Mouse (Mus musculus) right cerebral cortex, postnatal 4 days (tissue): ENCODE measurements around the gene Pcbp1.
A peak's percentile ranks its signal among the peaks of the same experiment; 100 is the strongest.

Experiments
- DNase-seq: peaks from one replicate; pipeline ENCODE4 v3.0.0-alpha.2; 2022

Pcbp1 gene

DNA sequence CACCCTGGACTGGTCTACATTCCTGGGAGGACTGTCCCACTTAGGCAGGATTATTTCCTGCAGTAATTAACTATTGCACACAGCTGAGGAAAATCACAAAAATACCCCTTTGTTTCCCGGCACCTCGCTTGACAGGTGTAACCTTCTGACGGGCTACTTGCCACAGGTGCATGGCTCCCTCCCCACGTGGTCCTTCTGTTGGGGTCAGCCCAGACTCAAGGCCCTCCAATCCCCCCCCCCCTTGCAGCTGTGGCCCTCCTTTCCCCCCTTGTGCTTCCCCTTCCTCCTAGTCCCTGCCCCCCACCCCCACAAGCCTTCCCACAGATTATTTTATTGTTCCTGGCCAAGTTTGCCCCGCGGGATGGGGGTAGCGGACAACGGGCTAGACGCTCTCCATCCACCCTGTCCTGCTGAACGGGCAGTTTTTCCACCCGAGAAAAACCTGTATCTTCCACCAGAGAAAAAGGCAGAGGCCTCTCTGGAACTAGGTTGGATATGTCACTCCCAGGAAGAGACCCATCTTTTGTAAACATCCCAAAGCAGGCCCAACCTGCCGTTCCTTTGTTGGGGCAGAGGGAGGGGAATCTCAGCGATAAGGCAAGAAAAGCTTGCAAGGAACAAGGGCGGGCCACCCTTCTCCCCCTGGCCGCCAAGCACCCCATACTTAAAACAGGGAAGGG is 2.2 kb downstream of the Pcbp1 start:
- peak; percentile 6 for DNase-seq

DNA sequence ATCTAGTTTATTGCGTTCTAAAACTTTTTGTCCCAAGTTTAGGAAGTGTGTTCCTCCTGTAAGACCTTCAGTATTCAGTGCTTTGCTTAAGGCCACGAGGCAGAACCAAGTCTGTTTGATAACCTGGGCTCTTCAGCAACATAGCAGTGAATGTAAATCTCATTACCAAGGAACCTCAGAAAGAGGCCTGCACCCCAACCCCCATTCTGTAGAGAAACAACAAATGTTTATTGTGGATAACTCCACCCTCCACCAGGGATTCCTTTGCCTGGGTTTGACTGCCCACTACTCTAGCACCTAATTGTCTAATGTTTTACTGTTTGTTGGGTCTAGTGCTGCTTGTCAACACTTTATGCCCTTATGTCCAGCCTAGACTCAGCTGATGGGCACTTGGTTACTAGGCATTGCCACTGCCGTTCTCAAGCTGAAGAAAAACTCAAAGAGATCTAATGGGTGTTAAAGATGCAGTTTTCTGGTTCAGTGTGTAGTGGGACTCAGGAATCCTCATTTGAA is 2.8 kb downstream of the Pcbp1 start:
- no peak for DNase-seq

DNA sequence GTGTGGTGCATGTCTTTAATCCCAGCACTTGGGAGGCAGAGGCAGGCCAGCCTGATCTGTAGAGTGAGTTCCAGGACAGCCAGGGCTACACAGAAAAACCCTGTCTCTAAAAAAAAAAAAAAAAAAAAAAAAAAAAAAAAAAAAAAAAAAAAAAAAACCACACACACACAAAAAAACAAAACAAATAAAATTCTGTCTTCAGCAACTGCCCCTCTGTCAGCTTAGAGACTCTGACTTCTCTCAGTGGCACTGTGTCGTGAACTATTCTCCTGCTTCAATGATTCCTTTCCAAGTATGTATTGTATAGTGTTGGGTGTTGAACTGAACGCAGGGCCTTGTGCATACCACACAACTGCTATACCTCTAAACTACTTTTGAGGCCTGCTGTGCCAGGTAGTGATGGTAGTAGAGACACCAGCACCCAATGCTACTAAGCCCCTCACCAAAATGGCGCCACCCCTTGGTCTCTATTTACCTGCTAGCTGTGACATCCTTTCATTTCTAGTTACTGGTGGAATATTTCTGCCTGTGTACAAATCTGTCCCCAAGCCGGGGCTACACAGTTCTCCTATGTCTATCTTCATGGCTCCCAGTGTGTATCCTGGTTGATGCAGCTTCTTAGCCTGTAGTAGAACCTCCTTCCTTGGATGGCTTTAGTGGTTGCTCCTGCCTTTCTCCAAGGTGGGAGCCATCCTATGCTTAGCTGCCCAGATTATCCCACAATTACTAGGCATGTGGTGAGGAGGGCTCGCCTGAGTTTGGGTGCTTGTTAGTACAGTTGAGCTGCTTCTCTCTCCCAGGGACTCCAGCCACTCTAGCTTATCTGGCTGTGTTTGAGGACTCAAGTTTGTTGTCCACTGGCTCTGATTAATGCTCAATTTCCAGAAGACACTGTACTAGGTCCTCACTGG is 3.9 kb downstream of the Pcbp1 start:
- no peak for DNase-seq

DNA sequence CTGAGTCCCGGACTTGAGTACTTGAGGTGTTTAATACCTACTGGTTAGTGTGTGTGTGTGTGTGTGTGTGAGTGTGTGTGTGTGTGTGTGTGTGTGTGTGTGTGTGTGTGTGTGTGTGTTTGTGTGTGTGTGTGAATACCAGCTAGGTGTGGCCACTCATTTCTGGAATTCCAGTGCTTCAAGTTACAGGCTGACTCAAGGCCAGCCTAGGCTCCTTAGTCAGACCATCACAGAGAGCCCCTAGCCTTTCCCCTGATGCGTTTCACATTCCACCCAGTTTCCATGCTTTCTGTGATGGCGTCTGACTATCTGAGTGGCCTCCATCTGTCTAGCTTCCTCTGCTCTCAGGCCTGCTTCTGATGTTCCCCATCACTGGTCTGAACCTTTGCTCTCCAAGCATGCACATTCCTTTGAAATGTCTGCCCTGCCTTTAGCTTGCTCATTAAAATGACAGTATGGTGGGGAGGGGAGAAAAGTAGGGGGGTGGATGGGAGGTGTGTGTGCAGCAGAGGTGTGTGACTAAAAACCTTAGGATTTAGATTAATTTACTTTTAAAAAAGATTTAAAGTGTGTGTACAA is 6.3 kb downstream of the Pcbp1 start:
- DNase-seq = no peak

DNA sequence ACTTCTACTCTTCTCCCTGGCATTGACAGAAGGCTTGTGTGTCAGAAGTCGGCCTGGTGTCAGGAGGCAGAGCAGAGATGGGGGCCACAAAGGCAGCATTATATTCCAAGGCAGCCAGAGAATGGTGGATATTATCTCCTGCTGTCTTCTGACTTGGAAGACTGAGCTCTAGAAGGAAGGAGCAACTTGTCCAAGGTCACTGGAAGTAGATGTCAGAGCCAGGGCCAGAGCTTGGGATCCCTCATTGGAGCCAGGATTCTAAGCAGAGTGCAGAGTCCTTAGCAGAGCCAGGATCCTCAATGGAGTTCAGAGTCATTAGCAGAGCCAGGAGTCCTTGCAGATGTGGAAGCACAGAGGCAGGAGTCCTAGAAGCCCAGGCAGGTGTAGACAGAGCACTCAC is 10.1 kb downstream of the Pcbp1 start:
- no peak for DNase-seq

DNA sequence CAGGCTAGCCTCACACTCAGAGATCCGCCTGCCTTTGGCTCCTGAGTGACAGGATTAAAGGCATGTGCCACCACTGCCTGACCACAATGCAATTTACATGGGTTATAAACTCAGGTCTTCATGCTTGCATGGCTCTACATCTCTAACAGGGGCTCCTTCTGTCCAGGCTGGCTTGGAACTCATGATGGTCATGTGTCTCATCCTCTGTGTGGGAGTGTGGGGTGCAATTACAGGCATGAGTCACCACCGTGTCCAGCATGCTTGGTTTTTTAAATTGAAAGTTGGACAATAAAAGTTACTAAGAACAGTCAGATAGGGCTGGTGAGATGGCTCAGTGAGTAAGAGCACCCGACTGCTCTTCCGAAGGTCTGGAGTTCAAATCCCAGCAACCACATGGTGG is 12.8 kb downstream of the Pcbp1 start:
- DNase-seq = no peak

DNA sequence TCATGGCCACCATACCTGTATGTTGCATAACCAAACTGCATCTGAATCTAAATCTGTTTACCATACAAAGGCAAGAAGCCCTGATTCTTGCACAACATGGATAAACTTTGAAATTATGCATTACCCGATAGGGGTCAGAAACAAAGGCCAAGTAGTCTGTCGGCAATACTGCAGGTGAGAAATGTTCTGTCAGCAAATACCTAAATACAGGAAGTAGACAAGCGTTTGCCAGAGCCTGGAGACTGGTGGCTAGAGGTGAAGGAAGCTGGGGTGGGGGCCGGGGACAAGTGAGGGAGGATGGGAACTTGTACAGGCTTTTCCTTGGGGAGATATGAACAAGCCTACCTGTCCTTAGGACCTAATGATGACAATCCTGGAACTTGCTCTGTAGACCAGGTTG is 15.1 kb downstream of the Pcbp1 start:
- DNase-seq = no peak

DNA sequence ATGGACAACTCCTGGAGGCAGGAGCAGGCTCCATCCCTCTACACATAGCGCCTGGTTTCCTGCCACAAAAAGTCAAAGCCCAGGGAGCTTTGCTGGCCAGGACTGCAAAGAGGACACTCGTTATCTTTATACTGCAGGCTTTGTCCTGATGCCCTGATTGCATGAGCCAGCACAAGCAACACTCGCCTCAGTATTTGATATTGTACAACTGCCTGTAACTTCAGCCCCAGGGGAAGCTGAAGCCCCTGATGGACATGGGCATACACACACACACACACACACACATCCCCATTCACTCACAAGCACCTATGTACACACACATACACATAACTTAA is 16.3 kb downstream of the Pcbp1 start:
- no peak for DNase-seq

DNA sequence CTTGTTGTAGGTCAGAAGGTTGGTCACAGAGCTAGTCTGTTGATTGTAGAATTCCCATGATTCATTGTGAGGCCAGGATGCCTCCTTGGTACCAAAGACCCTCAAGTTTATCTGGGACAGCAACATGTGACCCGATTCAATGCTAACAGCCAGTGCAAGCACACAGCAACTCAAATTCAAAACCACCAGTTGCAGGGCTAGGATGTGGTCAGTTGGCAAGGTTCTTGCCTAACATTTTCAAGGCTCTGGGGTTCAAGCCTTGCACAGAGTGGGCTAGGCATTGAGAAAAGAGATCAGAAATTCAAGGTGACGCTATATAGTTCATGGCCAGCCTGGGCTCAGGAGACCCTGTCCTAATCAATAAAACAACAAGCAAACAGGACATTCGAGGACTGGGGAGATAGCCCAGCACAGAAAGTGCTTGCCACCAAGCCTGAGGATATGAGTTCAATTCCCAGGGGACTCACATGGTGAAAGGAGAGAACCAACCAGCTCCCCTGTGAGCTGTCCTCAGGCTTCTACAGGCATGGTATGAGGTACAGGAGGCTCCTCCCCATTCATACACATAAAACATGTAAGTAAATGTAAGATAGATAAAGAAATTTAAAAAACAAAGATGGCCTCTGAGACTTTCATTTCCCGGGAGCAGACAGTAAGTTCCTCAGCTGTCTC is 16.8 kb downstream of the Pcbp1 start:
- DNase-seq = no peak

DNA sequence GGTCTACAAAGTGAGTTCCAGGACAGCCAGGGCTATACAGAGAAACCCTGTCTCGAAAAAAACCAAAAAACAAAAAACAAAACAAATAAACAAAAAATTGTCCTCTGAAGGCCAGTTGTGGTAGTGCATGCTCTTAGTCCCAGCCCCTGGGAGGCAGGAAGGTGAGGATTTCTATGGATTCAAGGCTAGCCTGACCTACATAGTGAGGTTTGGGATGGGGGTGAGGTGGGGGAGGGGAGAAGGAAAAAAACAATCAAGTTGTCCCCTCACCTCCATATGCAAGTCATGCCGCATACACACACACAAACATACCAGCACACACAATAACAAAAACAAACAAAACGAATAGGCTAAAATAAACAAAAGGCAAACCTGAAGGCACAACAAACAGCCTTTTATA is 17.4 kb downstream of the Pcbp1 start:
- DNase-seq = no peak

DNA sequence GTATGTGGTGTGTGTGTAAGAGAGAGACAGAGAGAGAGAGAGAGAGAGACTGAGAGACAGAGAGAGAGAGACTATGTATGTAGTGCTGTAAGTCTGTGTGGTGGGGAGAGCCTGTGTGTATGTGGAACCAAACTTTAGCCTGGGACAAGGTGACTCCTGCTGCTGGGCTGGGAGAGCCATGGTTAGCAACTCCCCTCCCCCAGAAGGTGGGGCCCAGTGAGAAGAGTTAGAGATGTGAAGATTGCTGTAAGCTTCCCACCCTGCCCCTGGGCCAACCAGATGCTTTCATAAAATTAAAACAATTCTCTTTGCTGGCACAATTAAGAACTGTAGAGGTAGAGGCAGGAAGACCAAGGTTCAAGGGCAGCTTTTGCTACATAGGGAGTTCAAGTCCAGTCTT is 19.0 kb downstream of the Pcbp1 start:
- DNase-seq = no peak

DNA sequence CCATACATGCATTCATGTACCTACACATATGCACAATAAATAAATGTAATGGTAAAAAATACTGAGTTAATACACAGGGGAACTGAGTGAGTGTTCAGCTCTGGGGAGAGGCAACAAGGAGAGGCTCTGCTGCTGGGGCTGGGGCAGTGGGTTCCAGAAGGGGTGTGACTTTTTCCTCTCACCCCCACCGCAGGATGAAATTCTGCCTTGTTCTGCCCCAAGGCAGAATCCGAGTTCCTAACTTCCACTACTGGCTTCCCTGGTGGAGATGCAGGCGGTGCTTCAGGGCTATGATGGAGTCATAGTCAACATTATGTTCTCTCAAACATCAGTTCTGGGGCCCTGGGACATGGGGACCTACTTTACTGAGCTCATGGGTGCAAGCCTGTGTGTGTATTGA is 19.8 kb downstream of the Pcbp1 start:
- no peak for DNase-seq

DNA sequence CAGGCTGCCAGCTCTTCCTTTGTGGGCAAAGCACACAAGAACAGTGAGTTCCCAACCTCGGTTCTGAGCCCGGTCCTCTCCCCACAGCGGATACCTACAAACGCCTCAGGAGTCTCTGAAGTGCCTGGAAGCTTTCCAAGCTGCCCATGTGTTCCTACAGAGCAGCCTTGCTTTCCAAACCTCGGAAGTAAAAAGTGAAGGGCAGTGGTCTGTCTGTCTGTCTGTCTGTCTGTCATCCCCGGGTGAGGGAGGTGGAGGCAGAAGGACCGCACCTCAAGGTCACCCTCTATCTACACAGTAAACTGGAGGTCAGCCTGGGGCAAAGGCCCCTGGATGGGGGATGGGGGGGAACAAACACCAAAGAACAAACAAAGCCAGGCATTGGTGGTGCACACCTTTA is 20.4 kb downstream of the Pcbp1 start:
- DNase-seq = no peak

DNA sequence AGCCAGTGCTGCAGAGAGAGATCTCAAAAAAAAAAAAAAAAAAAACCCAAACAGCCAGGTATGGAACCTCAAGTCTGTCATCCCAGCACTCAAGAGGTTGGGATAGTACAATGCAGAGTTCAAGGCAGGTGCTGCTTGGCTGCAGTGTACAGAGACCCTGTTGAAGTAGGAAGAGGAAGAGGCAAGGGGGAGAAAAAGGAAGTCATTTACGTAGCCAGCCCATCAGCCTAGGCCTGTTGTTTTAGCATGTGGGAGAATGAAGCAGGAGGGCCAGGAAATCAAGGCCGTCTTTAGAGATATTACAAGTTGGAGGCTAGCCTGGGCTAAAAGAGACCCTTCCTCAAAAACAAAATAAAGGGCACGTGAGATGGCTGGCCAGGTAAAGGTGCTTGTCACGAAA is 22.6 kb downstream of the Pcbp1 start:
- no peak for DNase-seq

DNA sequence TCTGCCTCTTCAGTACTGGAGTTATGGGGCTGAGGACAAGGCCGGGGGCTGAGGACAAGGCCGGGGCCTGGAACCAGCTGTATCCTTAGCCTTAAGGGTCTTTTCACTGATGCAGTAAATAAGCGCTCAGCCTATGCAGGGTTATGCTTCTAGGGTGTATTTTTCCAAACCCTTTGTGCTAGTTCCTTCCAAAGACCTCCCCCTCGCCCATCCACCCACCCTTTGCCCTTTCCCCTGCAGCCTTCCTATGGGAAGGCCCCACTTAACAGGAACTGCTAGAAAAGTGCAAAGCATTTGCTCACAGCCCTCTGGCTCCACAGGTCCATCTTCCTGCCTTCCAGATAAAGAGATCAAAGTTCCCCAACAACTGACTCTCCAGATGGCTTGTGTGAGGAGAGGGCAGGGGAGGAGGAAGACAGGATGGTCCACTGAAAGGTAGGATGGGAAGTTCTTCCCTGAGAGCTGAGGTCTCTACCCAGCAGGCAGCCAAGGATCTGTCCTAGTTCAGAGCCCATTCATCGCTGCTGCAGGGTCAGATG is 26.5 kb downstream of the Pcbp1 start:
- no peak for DNase-seq

DNA sequence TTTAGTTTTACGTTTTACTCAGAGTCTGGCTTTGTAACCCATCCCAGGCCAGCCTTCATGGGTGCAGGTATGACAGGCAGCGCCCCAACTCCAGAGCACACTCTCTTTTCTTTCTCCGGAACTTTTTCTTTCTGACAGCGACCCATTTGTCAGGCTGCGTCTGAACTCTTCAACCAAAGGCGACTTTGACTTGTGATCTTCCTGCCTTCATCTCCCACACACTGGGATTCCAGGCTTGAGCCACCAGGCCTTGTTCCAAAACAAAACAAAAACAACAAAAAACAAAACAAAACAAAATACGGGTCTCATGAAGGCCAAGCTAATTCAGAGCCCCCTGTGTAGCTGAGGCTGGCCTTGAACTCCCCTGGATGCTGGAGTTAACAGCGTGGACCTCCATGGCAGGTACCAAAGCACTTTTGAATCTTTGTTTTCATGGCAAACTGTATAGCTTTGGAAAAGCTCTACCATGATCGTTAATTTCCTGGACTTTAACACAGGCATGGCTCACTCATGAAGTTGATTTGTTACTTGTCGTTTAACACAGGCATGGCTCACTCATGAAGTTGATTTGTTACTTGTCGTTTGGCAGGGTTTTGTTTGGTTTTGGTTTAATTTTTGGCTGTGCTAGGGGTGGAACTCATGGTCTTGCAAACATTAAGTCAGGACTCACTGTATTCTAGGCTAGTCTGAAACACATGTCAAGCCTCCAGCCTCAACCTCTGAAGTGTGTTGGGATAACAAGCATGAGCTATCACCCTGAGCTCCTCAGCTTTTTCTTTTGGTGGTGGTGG is 28.0 kb downstream of the Pcbp1 start:
- DNase-seq = no peak

DNA sequence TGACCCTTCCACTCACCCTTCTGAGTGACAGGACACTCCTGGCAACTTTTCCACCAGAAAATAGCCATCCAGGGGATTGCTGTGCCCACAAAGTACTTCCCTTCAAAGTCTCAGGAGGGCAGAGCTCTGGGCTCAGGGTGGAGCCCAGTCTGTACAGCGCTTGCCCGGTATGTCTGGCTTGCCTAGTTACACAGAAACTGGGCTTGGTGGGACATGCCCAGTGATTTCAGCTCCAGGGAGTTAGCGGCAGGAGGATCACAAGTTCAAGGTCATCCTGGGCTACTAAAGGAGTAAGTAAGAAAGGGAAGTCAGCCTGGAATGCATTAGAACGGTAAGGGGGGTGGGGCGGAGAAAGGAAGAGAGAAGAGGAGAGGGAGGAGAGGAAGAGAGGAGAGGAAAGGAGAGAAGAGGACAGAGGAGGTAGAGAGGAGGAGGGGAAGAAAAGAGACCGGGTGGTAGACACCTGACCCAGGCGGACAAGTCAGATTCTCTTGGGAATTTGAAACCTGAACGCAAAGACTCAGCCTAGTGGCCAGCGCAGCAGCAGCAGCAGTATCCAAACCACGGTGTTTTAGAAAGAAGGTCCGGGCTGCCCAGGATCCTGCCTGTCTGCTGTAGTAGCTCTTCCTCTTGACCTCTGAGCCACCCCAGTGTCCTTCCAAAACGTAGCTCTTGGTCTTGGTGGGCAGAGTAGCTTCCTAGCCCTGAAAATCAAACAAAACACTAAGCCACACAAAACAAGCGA is 28.9 kb downstream of the Pcbp1 start:
- no peak for DNase-seq

DNA sequence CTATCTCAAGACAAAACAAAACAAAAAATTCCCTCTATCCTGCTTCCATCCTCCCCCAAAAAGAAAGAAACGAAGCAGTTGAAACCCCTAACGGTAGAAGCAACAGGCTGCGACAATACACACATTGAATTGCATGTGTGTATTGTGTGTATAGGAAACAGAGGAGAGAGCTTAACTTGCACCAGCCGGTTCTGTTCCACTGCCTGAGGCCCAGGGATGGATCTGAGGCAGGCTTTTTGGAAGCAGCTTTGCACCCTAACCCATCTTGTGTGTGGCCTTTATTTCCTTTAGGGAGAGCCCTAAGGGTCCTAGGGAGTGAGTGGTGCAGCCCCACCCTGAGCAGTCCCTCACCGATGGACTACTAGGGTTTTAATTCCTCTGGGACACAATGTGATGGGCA is 29.5 kb downstream of the Pcbp1 start:
- no peak for DNase-seq

DNA sequence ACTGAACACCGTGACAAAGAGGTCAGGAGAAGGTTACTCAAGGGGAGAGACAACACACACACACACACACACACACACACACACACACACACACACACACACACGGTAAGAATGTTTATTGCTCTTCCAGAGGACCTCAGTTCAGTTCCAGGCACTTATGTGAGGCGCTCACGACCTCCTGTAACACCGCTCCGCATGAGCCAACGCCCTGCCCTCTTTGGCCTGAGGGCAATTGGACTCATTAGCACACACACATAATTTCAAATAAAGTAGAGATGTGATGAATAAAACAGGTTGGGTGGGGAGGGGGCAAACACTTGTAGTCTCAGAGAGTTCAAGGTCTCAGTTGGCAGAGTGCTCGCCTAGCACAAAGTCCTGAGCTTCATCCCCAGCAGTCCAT is 30.0 kb downstream of the Pcbp1 start:
- DNase-seq = no peak

DNA sequence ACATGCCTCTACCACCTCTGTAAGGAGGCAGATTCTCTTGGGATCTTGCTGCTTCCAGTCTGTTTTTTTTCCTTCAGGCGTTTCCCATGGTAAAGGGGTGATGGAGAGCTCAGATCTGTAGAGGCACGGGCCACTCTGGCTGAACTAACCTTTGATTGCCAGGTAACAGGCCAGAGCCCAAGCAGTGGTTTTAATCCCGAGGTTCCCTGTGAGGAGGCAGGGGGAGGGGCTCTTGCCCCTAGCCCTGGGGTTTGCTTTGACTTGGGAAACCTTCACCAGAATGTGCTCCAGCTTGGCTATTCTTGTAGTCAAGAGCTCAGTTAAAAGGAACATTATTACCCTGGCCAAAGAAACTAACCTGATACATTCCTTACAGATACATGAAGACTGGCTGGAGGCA is 30.5 kb downstream of the Pcbp1 start:
- DNase-seq = no peak

DNA sequence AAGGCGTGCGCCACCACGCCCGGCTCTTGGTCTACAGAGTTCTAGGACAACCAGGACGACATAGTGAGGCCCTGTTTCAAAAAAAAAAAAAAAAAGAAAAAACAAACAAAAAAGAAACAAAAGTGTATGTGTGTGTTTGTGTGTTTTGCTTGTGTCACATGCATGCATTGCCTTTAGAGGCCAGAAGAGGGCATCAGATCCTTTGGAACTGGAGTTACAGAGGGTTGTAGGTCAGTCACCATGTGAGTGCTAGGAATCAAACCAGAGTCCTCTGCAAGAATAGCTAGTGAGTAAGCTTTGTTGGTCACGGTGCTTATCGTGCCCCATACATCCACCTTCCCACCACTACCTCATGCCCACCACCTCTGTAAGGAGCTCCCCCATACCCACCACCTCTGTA is 31.4 kb downstream of the Pcbp1 start:
- DNase-seq = no peak
